Mouse (Mus musculus): ENCODE measurements around the gene Mbtd1.

- TF ChIP-seq GATA1 (IDR thresholded peaks at IDR 0.05; ENCODE audit: borderline replicate concordance, low read length) (no peak), FLI1 (IDR thresholded peaks at IDR 0.05; ENCODE audit: low read length) (no peak)
Observed at GRCm38 (mm10) chr11:93906834-93907233, 21.2 kb downstream of the Mbtd1 start.

Data from megakaryocyte, embryonic 14.5 days (primary cell).